Mouse (Mus musculus): ENCODE data around the gene Psap.
A peak's percentile ranks its signal among the peaks of the same experiment; 100 is the strongest.

Gene Psap

GRCm38 (mm10) chr10:60347768-60348610 lies 70.6 kb downstream of the Psap start:
- DNase-seq (ENCODE audit: low read depth, low spot score), result no peak

GRCm38 (mm10) chr10:60349056-60349455 lies 71.6 kb downstream of the Psap start:
- DNase-seq (ENCODE audit: low read depth, low spot score), result no peak

- no peak for DNase-seq (ENCODE audit: low read depth, low spot score)
Measured at GRCm38 (mm10) chr10:60349644-60350043, 72.2 kb downstream of the Psap start.

DNA sequence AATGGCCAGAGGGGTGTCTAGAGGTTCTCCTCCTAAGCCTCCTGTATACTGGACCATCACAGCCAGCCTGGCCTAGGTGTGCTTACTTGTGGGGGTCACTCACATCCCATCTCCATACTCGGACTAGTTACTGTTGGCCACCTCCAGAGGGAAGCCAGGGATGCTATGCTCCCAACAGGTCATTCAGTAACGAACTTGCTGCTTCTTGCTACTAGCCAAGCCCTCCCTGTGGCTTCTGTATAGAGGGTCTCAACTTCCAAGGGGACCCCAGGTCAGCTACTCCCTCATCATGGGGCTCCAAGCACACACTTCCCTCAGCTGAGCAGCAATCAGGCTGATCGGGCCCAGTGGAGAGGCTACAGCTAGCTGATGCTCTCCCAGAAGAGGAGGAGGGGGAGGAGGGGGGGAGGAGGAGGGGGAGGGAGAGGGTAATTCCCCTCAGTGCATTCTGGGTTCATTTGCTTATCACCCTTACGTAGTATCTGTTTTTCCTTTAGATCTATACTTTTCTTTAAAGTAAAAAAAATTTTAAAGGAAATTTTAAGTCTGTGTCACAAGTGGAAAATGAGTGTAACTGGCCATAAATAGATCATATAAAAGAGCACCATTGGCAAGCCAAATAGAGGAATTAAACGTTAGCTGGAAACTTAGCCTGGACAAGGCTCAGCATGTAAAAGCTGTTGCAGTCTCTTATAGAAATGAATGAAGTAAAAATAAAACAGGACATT lies 72.8 kb downstream of the Psap start:
- DNase-seq (ENCODE audit: low read depth, low spot score), result no peak

DNA sequence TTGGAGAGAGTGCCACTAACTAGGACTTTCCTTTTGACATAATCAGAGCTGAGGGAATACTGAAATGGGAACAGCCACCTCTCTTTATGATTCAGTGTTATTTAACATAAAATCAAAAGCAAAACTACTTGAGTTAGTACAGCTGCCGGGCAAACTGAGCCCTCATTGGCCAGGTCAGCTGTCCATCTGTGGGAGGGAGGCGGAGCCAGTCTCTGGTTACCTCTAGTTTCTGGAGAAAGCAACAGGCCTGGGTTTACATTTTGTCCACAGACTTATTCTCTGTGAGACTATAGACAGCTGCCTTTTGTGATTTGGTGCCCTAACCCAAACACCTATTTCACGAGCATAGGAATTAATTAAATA lies 73.4 kb downstream of the Psap start:
- peak; percentile 27 for DNase-seq (ENCODE audit: low read depth, low spot score)

- DNase-seq (ENCODE audit: low read depth, low spot score), result no peak
Measured at GRCm38 (mm10) chr10:60351248-60351647, 73.8 kb downstream of the Psap start.

GRCm38 (mm10) chr10:60351761-60352455 lies 74.5 kb downstream of the Psap start:
- no peak for DNase-seq (ENCODE audit: low read depth, low spot score)
